Mouse (Mus musculus) cerebellum, adult 2 months (tissue): ENCODE measurements around the gene Slc12a9.

Source experiments
- CTCF ChIP-seq: fragments of 200-500 bp; IDR thresholded peaks from 2 replicates; pipeline ENCODE4 v1.5.1; 2011; ENCODE audit warnings: low read depth, mild to moderate bottlenecking, control low read depth, low read length, moderate library complexity, borderline replicate concordance; ENCODE audit not compliant: insufficient read depth
- POLR2A ChIP-seq: fragments of 200-500 bp; IDR thresholded peaks from 2 replicates; pipeline ENCODE4 v1.6.1; 2011; ENCODE audit warnings: low read length, control low read depth, borderline replicate concordance; ENCODE audit not compliant: insufficient read depth

DNA sequence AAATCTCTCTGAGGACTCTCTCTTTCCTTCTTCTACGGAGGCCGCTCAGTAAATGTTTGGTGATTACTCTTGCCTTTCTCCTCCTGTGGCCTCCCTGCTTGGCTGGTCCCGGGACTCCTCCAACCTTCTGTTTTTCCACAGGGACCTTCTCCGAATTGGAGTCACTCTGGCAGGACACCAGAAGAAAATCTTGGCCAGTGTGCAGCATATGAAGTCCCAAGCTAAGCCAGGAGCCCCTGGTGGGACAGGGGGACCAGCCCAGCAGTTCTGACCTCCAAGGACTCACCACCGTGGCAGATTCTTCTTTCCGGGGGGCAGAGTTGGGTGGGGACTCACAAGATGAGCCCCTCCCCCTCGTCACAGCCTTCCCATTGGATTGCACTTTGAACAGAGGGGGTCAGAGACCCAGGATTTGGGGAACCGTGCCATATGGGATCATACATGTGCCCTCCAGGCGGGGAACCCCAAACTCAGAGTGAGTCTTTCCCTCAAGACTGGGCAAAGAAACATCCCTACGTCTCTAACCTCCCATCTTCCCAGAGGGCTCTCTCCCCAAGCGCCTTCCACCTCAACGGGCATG, 40.1 kb upstream of the Slc12a9 start:
- TF ChIP-seq POLR2A (no peak), CTCF (no peak)
